Mouse (Mus musculus) kidney, adult 10 weeks (tissue): Measurements from ENCODE around the gene Skida1. TPM values are rescaled to one million over a fixed set of nuclear protein-coding genes. Genes with fewer than 3 reads are reported as not detected.

ENCODE experiments used
- polyA plus RNA-seq: library from polyadenylated mRNA; stranded (reverse); fragments of 350-450 nt; fragmentation: Illumina TruSeq; extraction: RNeasy Lipid Tissue Mini Kit (QIAGEN cat#74804); gene quantifications from one replicate; pipeline ENCODE4 v1.2.3, GENCODE M21; 2014; ENCODE audit warnings: low read depth, low replicate concordance

The Skida1 gene
- polyA plus RNA-seq = 10.4 TPM

GRCm38 (mm10) chr2:18048453-18049075 lies at the start of gene Skida1:
Gene Skida1 (minus strand): TSS chr2:18049051.

GRCm38 (mm10) chr2:18055016-18055928 lies 6.4 kb upstream of the Skida1 start, which contains the start of gene Mllt10:
Gene Mllt10 (plus strand): TSS chr2:18055237.

GRCm38 (mm10) chr2:18037491-18037890 lies 11.4 kb downstream of the Skida1 start, which contains the start of gene A930004D18Rik:
Gene A930004D18Rik (minus strand): TSS chr2:18037737.

GRCm38 (mm10) chr2:17996858-17997257 lies 52.0 kb downstream of the Skida1 start, which contains the start of gene H2al2a:
Gene H2al2a (minus strand): TSS chr2:17996958.

Other genes starting within 250 kb of the Skida1 start
- gene H2al2a, start 52.1 kb downstream of the Skida1 start, polyA plus RNA-seq = not detected
- gene A930004D18Rik, start 11.3 kb downstream of the Skida1 start, polyA plus RNA-seq = 2.3 TPM
- 31.4 TPM for gene Mllt10, start 6.2 kb upstream of the Skida1 start, polyA plus RNA-seq